Mouse (Mus musculus): ENCODE measurements around the gene Krtap4-7.

GRCm38 (mm10) chr11:99630890-99631289, 13.0 kb downstream of the Krtap4-7 start:
- TF ChIP-seq MAFK (IDR thresholded peaks at IDR 0.05; ENCODE audit: insufficient read depth, low read depth, low read length) = no peak
- TF ChIP-seq HCFC1 (IDR thresholded peaks at IDR 0.05; ENCODE audit: borderline replicate concordance, insufficient read depth, low read length) = no peak
- no peak for TF ChIP-seq CHD2 (IDR thresholded peaks at IDR 0.05; ENCODE audit: low read depth, low read length)
- TF ChIP-seq ZC3H11A (IDR thresholded peaks at IDR 0.05; ENCODE audit: borderline replicate concordance, low read depth, low read length) = no peak
